Comparison of ENCODE assay signal across 8 mouse cellular contexts in the genomic region with DNA sequence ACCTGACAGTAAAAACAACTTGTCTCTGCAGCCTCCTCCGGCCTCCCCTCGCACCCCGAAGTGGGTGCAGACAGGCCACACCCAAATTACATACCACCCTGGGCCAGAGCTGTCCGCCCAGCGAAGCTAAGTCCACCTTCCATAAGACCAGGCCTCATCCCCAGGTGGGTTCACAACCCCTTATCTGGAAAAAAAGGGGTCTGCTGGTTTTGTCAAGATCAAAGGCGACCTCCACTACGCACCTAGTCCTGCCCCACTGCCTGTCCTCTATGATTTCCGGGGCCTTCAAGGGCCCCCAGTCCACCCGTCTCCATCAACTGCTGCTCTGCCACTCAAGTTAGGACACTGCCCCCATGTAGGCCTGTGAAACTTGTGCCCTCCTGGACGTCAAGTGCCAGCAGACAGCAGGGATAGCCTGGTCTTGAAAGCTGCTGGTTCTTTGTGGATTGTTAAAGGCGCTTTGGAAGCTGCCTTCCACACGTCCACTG. TPM values are rescaled to one million over a fixed set of nuclear protein-coding genes. Genes with fewer than 3 reads are reported as not detected.
DNase-seq lines count a peak whose midpoint lies in the region; ATAC-seq and TF ChIP-seq lines count a peak whose summit lies in the region.

No protein-coding gene starts in this region.

- TF ChIP-seq CTCF in kidney, adult 2 months (conservative IDR thresholded peaks at IDR 0.05; ENCODE audit: insufficient read depth, insufficient read length, low read depth, low read length), result no peak
- TF ChIP-seq CTCF in Patski (IDR thresholded peaks at IDR 0.05), result no peak
- TF ChIP-seq CTCF in heart, postnatal 0 days (IDR thresholded peaks at IDR 0.05; ENCODE audit: low read depth), result no peak
- no peak for TF ChIP-seq CTCF in liver, postnatal 0 days (IDR thresholded peaks at IDR 0.05; ENCODE audit: low read depth)

- no peak for DNase-seq in kidney, adult 2 months
- no peak for DNase-seq in kidney, postnatal 14 days
- DNase-seq in Patski (ENCODE audit: low read depth, low spot score), result no peak
- no peak for DNase-seq in heart, postnatal 0 days (ENCODE audit: low spot score)
- peak; percentile 60 for DNase-seq in liver, postnatal 0 days
- DNase-seq in thymus, postnatal 14 days, result peak; percentile 60
- DNase-seq in urinary bladder, adult 2 months (ENCODE audit: low spot score), result no peak
- no peak for DNase-seq in testis, postnatal 14 days (ENCODE audit: low spot score)

- peaks cover 11% of the 10 kb centered on the region for H3K36me3 ChIP-seq in kidney, adult 2 months (ENCODE audit: control insufficient read depth, insufficient read depth, low read length)
- H3K36me3 ChIP-seq in heart, postnatal 0 days (replicated peaks; ENCODE audit: control insufficient read depth, insufficient read depth, low read length), result no peaks in the 10 kb centered on the region
- peaks cover 5% of the 10 kb centered on the region; the same call in 1 of the 2 replicates for H3K36me3 ChIP-seq in liver, postnatal 0 days (replicated peaks; ENCODE audit: insufficient read depth, low read length)

- peak; percentile 66 for TF ChIP-seq POLR2A in kidney, adult 2 months (IDR thresholded peaks at IDR 0.05; ENCODE audit: low read depth, low read length)

- POLR2A ChIA-PET in Patski (lab: Charles Lee), result interaction anchor here (0.5 to 34.3 kb wide), 13 partner anchors 11 to 324 kb away, joined by 3 to 1065 read pairs (median 4); a partner anchor contains a TSS

- peak; percentile 0 for ATAC-seq in Patski
- ATAC-seq in heart, postnatal 0 days (ENCODE audit: insufficient read depth, low read depth), result no peak
- no peak for ATAC-seq in liver, postnatal 0 days

- no peaks in the 10 kb centered on the region for H3K9me3 ChIP-seq in heart, postnatal 0 days (replicated peaks; ENCODE audit: control insufficient read depth, low read length)
- H3K9me3 ChIP-seq in liver, postnatal 0 days (ENCODE audit: low read length), result no peaks in the 10 kb centered on the region

- peak overlapping the region; percentile 97 for H3K27ac ChIP-seq in kidney, adult 2 months (ENCODE audit: insufficient read depth, low read depth, low read length)
- H3K27ac ChIP-seq in heart, postnatal 0 days (ENCODE audit: low read depth), result peak overlapping the region; percentile 99
- H3K27ac ChIP-seq in liver, postnatal 0 days (ENCODE audit: low read depth), result peak overlapping the region; percentile 100

- in situ Hi-C loops in Patski (cut with MboI; ENCODE audit: low pct_unique_long_range_greater_than_20kb), result no loop called here

- no peaks in the 10 kb centered on the region for H3K27me3 ChIP-seq in kidney, adult 2 months (replicated peaks; ENCODE audit: control insufficient read depth, insufficient read depth, low read length)
- H3K27me3 ChIP-seq in Patski, result no peaks in the 10 kb centered on the region
- H3K27me3 ChIP-seq in heart, postnatal 0 days (ENCODE audit: control insufficient read depth, insufficient read depth, low read length), result no peaks in the 10 kb centered on the region
- H3K27me3 ChIP-seq in liver, postnatal 0 days (ENCODE audit: insufficient read depth, low read length), result no peaks in the 10 kb centered on the region

- CTCF ChIA-PET in Patski (lab: Charles Lee), result interaction anchor here (2.2 to 14.2 kb wide), 2 partner anchors 52 to 57 kb away, joined by 7 to 120 read pairs; no protein-coding TSS in a partner anchor

- peak overlapping the region; percentile 59 for H3K9ac ChIP-seq in heart, postnatal 0 days (replicated peaks; ENCODE audit: low read depth, low read length)
- H3K9ac ChIP-seq in liver, postnatal 0 days (replicated peaks), result peak overlapping the region; percentile 88

- H3K4me3 ChIP-seq in kidney, adult 2 months (ENCODE audit: insufficient read depth, low read depth, low read length), result peak overlapping the region; percentile 97
- H3K4me3 ChIP-seq in heart, postnatal 0 days (ENCODE audit: low read depth, low read length), result peak overlapping the region; percentile 47
- peak overlapping the region; percentile 58 for H3K4me3 ChIP-seq in liver, postnatal 0 days (ENCODE audit: low read depth, low read length)

- TF ChIP-seq EP300 in heart, postnatal 0 days (IDR thresholded peaks at IDR 0.05; ENCODE audit: low read depth), result no peak
- no peak for TF ChIP-seq EP300 in liver, postnatal 0 days (IDR thresholded peaks at IDR 0.05; ENCODE audit: low read depth)

- WGBS in kidney, adult 2 months, result 13% methylated on average over 12 of the region's 12 CpGs
- WGBS in heart, postnatal 0 days, result 43% methylated on average over 12 of the region's 12 CpGs
- 25% methylated on average over 12 of the region's 12 CpGs for whole genome bisulfite sequencing in liver, postnatal 0 days (ENCODE audit: insufficient replicate concordance)

- H3K4me1 ChIP-seq in kidney, adult 2 months (ENCODE audit: control insufficient read depth, insufficient read depth, low read length), result peaks cover 33% of the 10 kb centered on the region
- peaks cover 76% of the 10 kb centered on the region for H3K4me1 ChIP-seq in heart, postnatal 0 days (ENCODE audit: control insufficient read depth, insufficient read depth)
- H3K4me1 ChIP-seq in liver, postnatal 0 days (ENCODE audit: insufficient read depth), result peaks cover 75% of the 10 kb centered on the region

- peak overlapping the region; percentile 60 for H3K4me2 ChIP-seq in heart, postnatal 0 days (ENCODE audit: low read depth, low read length)
- peak overlapping the region; percentile 84 for H3K4me2 ChIP-seq in liver, postnatal 0 days (ENCODE audit: low read depth, low read length)

RNA-seq across cellular contexts. Expression of a gene that starts 30.2 kb away (rescaled TPM):
- polyA plus RNA-seq in kidney, adult 2 months (2012; rRNA removed), result 18.5 and 23.1 TPM in 2 replicates
- polyA plus RNA-seq in Patski (2021), result 30.4 TPM
- 29.1 and 53.8 TPM in 2 replicates for total RNA-seq in heart, postnatal 0 days (2014; rRNA removed; ENCODE audit: low replicate concordance)
- 12.8 and 14.9 TPM in 2 replicates for polyA plus RNA-seq in heart, postnatal 0 days (2015; fragmentation: Nextera tagmentation; extraction: Ambion mirVana)
- polyA plus RNA-seq in liver, postnatal 0 days (2015; fragmentation: Nextera tagmentation; extraction: Ambion mirVana), result 8.5 and 9.0 TPM in 2 replicates
- 20.7 and 21.6 TPM in 2 replicates for polyA plus RNA-seq in urinary bladder, adult 2 months (2012; rRNA removed)

RNA-seq across cellular contexts. Expression of a gene that starts 32.7 kb away (rescaled TPM):
- 52.7 and 63.4 TPM in 2 replicates for polyA plus RNA-seq in kidney, adult 2 months (2012; rRNA removed)
- polyA plus RNA-seq in Patski (2021), result 7.1 TPM
- total RNA-seq in heart, postnatal 0 days (2014; rRNA removed; ENCODE audit: low replicate concordance), result 3.1 and 4.8 TPM in 2 replicates
- 2.8 and 2.9 TPM in 2 replicates for polyA plus RNA-seq in heart, postnatal 0 days (2015; fragmentation: Nextera tagmentation; extraction: Ambion mirVana)
- polyA plus RNA-seq in liver, postnatal 0 days (2015; fragmentation: Nextera tagmentation; extraction: Ambion mirVana), result 8.4 and 9.1 TPM in 2 replicates
- polyA plus RNA-seq in urinary bladder, adult 2 months (2012; rRNA removed), result 19.2 and 25.1 TPM in 2 replicates

RNA-seq across cellular contexts. Expression of a gene that starts 49.1 kb away (rescaled TPM):
- polyA plus RNA-seq in kidney, adult 2 months (2012; rRNA removed), result 0.52 and 0.73 TPM in 2 replicates
- polyA plus RNA-seq in Patski (2021), result 1.2 TPM
- total RNA-seq in heart, postnatal 0 days (2014; rRNA removed; ENCODE audit: low replicate concordance), result 0.81 and 3.3 TPM in 2 replicates
- 0.85 and 0.91 TPM in 2 replicates for polyA plus RNA-seq in heart, postnatal 0 days (2015; fragmentation: Nextera tagmentation; extraction: Ambion mirVana)
- polyA plus RNA-seq in liver, postnatal 0 days (2015; fragmentation: Nextera tagmentation; extraction: Ambion mirVana), result 1.5 and 1.7 TPM in 2 replicates
- polyA plus RNA-seq in urinary bladder, adult 2 months (2012; rRNA removed), result 0.69 and 0.87 TPM in 2 replicates

Comparison
In these comparisons a context has a peak if more than half of its experiments do, and no peak if none do; other contexts are left out.
1. DNase-seq: peak in liver, postnatal 0 days (single experiment) and thymus, postnatal 14 days (single experiment); none in kidney, adult 2 months (single experiment), kidney, postnatal 14 days (single experiment), Patski (single experiment), heart, postnatal 0 days (single experiment), urinary bladder, adult 2 months (single experiment) and testis, postnatal 14 days (single experiment).
2. H3K4me3 ChIP-seq: peak in every context shown above with its lines; median percentile 97 in kidney, adult 2 months; 58 in liver, postnatal 0 days; 47 in heart, postnatal 0 days.
3. Peak in every context shown above with its lines, with median percentiles within 50 percentile points of each other: H3K27ac ChIP-seq.